Mouse (Mus musculus) ES-E14 (cell line): Measurements from ENCODE around the gene Gm36210. TPM values are rescaled to one million over a fixed set of nuclear protein-coding genes. Genes with fewer than 3 reads are reported as not detected.

Source experiments
- DNase-seq: peaks from one replicate; pipeline ENCODE4 v3.0.0-alpha.2; 2013; ENCODE audit warnings: low read depth, low spot score
- H3K27ac ChIP-seq: 2 replicates; pipeline ENCODE4 v1.5.1; 2012; ENCODE audit warnings: low read depth, mild to moderate bottlenecking, low read length, moderate library complexity, mixed read lengths; ENCODE audit not compliant: poor library complexity, insufficient read depth, severe bottlenecking
- H3K36me3 ChIP-seq: 2 replicates; pipeline ENCODE4 v1.6.1; 2012; ENCODE audit warnings: mild to moderate bottlenecking, low read length, moderate library complexity, mixed read lengths; ENCODE audit not compliant: control insufficient read depth, poor library complexity, insufficient read depth, severe bottlenecking
- H3K4me1 ChIP-seq, 2 experiments: fragments of 150-350 bp in 1 of 2; sonication (generic) in 1 of 2; 2 replicates each; pipeline ENCODE4 v1.6.1; 2012; ENCODE audit warnings: low read length in 2 of 2, mild to moderate bottlenecking in 1 of 2, mixed read lengths in 1 of 2; ENCODE audit not compliant: control insufficient read depth in 2 of 2, insufficient read depth in 2 of 2, poor library complexity in 1 of 2
- H3K4me3 ChIP-seq, 2 experiments: fragments of 150-350 bp in 1 of 2; sonication (generic) in 1 of 2; 2 replicates each; pipeline ENCODE4 v1.5.1; 2012; ENCODE audit warnings: low read length in 2 of 2, low read depth in 1 of 2, mild to moderate bottlenecking in 1 of 2, mixed read lengths in 1 of 2; ENCODE audit not compliant: insufficient read depth in 1 of 2, poor library complexity in 1 of 2, severe bottlenecking in 1 of 2
- H3K9ac ChIP-seq: 2 replicates; pipeline ENCODE4 v1.6.1; 2012; ENCODE audit warnings: low read depth, mild to moderate bottlenecking, low read length, mixed read lengths; ENCODE audit not compliant: poor library complexity, insufficient read depth, severe bottlenecking
- H3K9me3 ChIP-seq: fragments of 150-350 bp; sonication (generic); 2 replicates; pipeline ENCODE4 v1.6.1; 2012; ENCODE audit warnings: low read depth, mild to moderate bottlenecking, low read length; ENCODE audit not compliant: control insufficient read depth, insufficient read depth
- CHD2 ChIP-seq: IDR thresholded peaks from 2 replicates; pipeline ENCODE4 v1.6.1; 2014; ENCODE audit warnings: mild to moderate bottlenecking, low read depth, low read length, inconsistent platforms
- HCFC1 ChIP-seq: IDR thresholded peaks from 2 replicates; pipeline ENCODE4 v1.6.1; 2012; ENCODE audit warnings: low read length, inconsistent platforms, borderline replicate concordance; ENCODE audit not compliant: insufficient read depth
- MAFK ChIP-seq: IDR thresholded peaks from 2 replicates; pipeline ENCODE4 v1.6.1; 2014; ENCODE audit warnings: mild to moderate bottlenecking, low read depth, low read length, inconsistent platforms; ENCODE audit not compliant: insufficient read depth
- ZC3H11A ChIP-seq: IDR thresholded peaks from 2 replicates; pipeline ENCODE4 v1.6.1; 2012; ENCODE audit warnings: low read depth, mild to moderate bottlenecking, inconsistent platforms, low read length, borderline replicate concordance
- ZNF384 ChIP-seq: IDR thresholded peaks from 2 replicates; pipeline ENCODE4 v1.6.1; 2012; ENCODE audit warnings: low read depth, low read length, inconsistent platforms
- in situ Hi-C, 2 experiments: fragments of 600-800 bp; cut with MboI; formaldehyde crosslinking; loops; one replicate each; pipeline ENCODE4 v1.15.1; 2025; ENCODE audit warnings: low sequenced_read_pairs in 2 of 2, inconsistent platforms in 1 of 2; ENCODE audit not compliant: unreplicated experiment in 2 of 2
- total RNA-seq: library from RNA; depleted of rRNA; stranded (reverse); fragments of 300-350 nt; gene quantifications from 2 replicates; pipeline ENCODE4 v1.2.3, GENCODE M21; 2012; rRNA removed

Gene Gm36210
- total RNA-seq, 1 experiment = 2.2 TPM

GRCm38 (mm10) chr7:4856508-4856907 is 49.8 kb downstream of the Gm36210 start:
- no peak for TF ChIP-seq ZC3H11A
- TF ChIP-seq ZNF384 = no peak
- no peak for TF ChIP-seq MAFK
- no peak for TF ChIP-seq HCFC1
- TF ChIP-seq CHD2 = no peak
- no peak overlapping the region for H3K4me3 ChIP-seq
- in situ Hi-C loops = no loop called here
- H3K9ac ChIP-seq = no peak overlapping the region
- H3K4me1 ChIP-seq = 0 out of 4 replicates have a peak, but pooled peaks cover 0 to 2% of the 10 kb centered on the region in 2 experiments
- DNase-seq = no peak
- H3K9me3 ChIP-seq = no peaks in the 10 kb centered on the region
- no peak overlapping the region for H3K27ac ChIP-seq
- no peaks in the 10 kb centered on the region for H3K36me3 ChIP-seq

- in situ Hi-C loops = no loop called here
- Histone ChIP-seq H3K9ac (no peak overlapping the region), H3K4me3 (no peak overlapping the region), H3K4me1 (0 out of 4 replicates have a peak, but pooled peaks cover 0 to 2% of the 10 kb centered on the region in 2 experiments), H3K27ac (no peak overlapping the region), H3K36me3 (no peaks in the 10 kb centered on the region), H3K9me3 (no peaks in the 10 kb centered on the region)
- TF ChIP-seq MAFK (no peak), ZNF384 (no peak), CHD2 (no peak), HCFC1 (no peak), ZC3H11A (no peak)
- no peak for DNase-seq
Measured at GRCm38 (mm10) chr7:4853613-4854012, 52.7 kb downstream of the Gm36210 start.

GRCm38 (mm10) chr7:4851315-4851688 is 55.0 kb downstream of the Gm36210 start:
- Histone ChIP-seq H3K27ac (no peak overlapping the region), H3K9ac (no peak overlapping the region), H3K9me3 (no peaks in the 10 kb centered on the region), H3K36me3 (no peaks in the 10 kb centered on the region), H3K4me1 (no peaks in the 10 kb centered on the region), H3K4me3 (no peak overlapping the region)
- DNase-seq = no peak
- in situ Hi-C loops = no loop called here
- TF ChIP-seq MAFK (no peak), ZC3H11A (no peak), HCFC1 (no peak), ZNF384 (no peak), CHD2 (no peak)

GRCm38 (mm10) chr7:4850621-4851314 is 55.5 kb downstream of the Gm36210 start:
- no peak overlapping the region for H3K27ac ChIP-seq
- H3K4me3 ChIP-seq = no peak overlapping the region
- H3K9ac ChIP-seq = no peak overlapping the region
- TF ChIP-seq CHD2 = no peak
- no peak for TF ChIP-seq ZNF384
- no peak for TF ChIP-seq MAFK
- TF ChIP-seq ZC3H11A = no peak
- no peak for TF ChIP-seq HCFC1
- no peak for DNase-seq
- no peaks in the 10 kb centered on the region for H3K9me3 ChIP-seq
- H3K36me3 ChIP-seq = no peaks in the 10 kb centered on the region
- in situ Hi-C loops = no loop called here
- H3K4me1 ChIP-seq = no peaks in the 10 kb centered on the region

- in situ Hi-C loops = no loop called here
- Histone ChIP-seq H3K9me3 (no peaks in the 10 kb centered on the region), H3K4me3 (no peak overlapping the region), H3K9ac (no peak overlapping the region), H3K27ac (no peak overlapping the region), H3K4me1 (peaks cover 0 to 1% of the 10 kb centered on the region in 2 experiments; a peak in 1 of 4 replicates), H3K36me3 (no peaks in the 10 kb centered on the region)
- TF ChIP-seq ZNF384 = no peak
- no peak for TF ChIP-seq MAFK
- no peak for TF ChIP-seq HCFC1
- TF ChIP-seq CHD2 = no peak
- TF ChIP-seq ZC3H11A = no peak
- DNase-seq = no peak
Measured at GRCm38 (mm10) chr7:4849372-4849771, 56.9 kb downstream of the Gm36210 start.

Other genes starting within 250 kb of the Gm36210 start
- gene Ppp6r1, start 247.5 kb downstream of the Gm36210 start, total RNA-seq = 55.4 and 62.9 TPM in 2 replicates
- 56.6 and 61.2 TPM in 2 replicates for gene Hspbp1, start 221.4 kb downstream of the Gm36210 start, total RNA-seq
- gene Brsk1, start 215.9 kb downstream of the Gm36210 start, total RNA-seq = 20.7 and 26.2 TPM in 2 replicates
- gene Tmem150b, start 181.3 kb downstream of the Gm36210 start, total RNA-seq = 0.53 and 0.94 TPM in 2 replicates
- 68.4 and 121 TPM in 2 replicates for gene Kmt5c, start 166.4 kb downstream of the Gm36210 start, total RNA-seq
- gene Cox6b2, start 153.4 kb downstream of the Gm36210 start, total RNA-seq = 46.4 and 130 TPM in 2 replicates
- gene Fam71e2, start 135.2 kb downstream of the Gm36210 start, total RNA-seq = 0.11 TPM in 1 of 2 replicates, not detected in the other
- 1.2 and 2.1 TPM in 2 replicates for gene Il11, start 123.7 kb downstream of the Gm36210 start, total RNA-seq
- not detected in 2 replicates for gene Tmem190, start 123.6 kb downstream of the Gm36210 start, total RNA-seq
- 13.0 and 27.7 TPM in 2 replicates for gene Tmem238, start 116.9 kb downstream of the Gm36210 start, total RNA-seq
- gene Rpl28, start 113.6 kb downstream of the Gm36210 start, total RNA-seq = 1,352 and 1,377 TPM in 2 replicates
- gene Ube2s, start 93.9 kb downstream of the Gm36210 start, total RNA-seq = 461 and 499 TPM in 2 replicates
- gene Shisa7, start 61.8 kb downstream of the Gm36210 start, total RNA-seq = 6.9 and 8.4 TPM in 2 replicates
- gene Isoc2b, start 36.3 kb downstream of the Gm36210 start, total RNA-seq = 3.5 and 3.7 TPM in 2 replicates
- 13.0 and 16.1 TPM in 2 replicates for gene Isoc2a, start 29.4 kb downstream of the Gm36210 start, total RNA-seq
- 4.0 and 4.3 TPM in 2 replicates for gene Zfp628, start 8.7 kb upstream of the Gm36210 start, total RNA-seq
- gene Nat14, start 15.5 kb upstream of the Gm36210 start, total RNA-seq = 1.2 and 1.7 TPM in 2 replicates
- gene Ssc5d, start 19.3 kb upstream of the Gm36210 start, total RNA-seq = 0.94 and 1.3 TPM in 2 replicates
- gene Sbk2, start 57.9 kb upstream of the Gm36210 start, total RNA-seq = 0.22 and 0.95 TPM in 2 replicates
- not detected in 2 replicates for gene Sbk3, start 64.7 kb upstream of the Gm36210 start, total RNA-seq
- gene Zfp579, start 89.6 kb upstream of the Gm36210 start, total RNA-seq = 2.9 and 3.4 TPM in 2 replicates
- 2.6 and 3.9 TPM in 2 replicates for gene Zfp524, start 107.9 kb upstream of the Gm36210 start, total RNA-seq
- 45.9 and 47.4 TPM in 2 replicates for gene Fiz1, start 108.2 kb upstream of the Gm36210 start, total RNA-seq
- gene Gm44973, start 109.0 kb upstream of the Gm36210 start, total RNA-seq = not detected in 2 replicates
- 12.9 and 18.4 TPM in 2 replicates for gene Zfp865, start 113.9 kb upstream of the Gm36210 start, total RNA-seq
- 7.5 and 11.2 TPM in 2 replicates for gene Ccdc106, start 114.0 kb upstream of the Gm36210 start, total RNA-seq
- gene 4632433K11Rik, start 127.6 kb upstream of the Gm36210 start, total RNA-seq = not detected in 2 replicates
- 0.58 and 0.71 TPM in 2 replicates for gene Zfp784, start 131.9 kb upstream of the Gm36210 start, total RNA-seq
- gene Zfp580, start 145.0 kb upstream of the Gm36210 start, total RNA-seq = 2.6 and 3.3 TPM in 2 replicates
- gene U2af2, start 155.6 kb upstream of the Gm36210 start, total RNA-seq = 222 and 262 TPM in 2 replicates
- gene Epn1, start 173.7 kb upstream of the Gm36210 start, total RNA-seq = 51.8 and 59.1 TPM in 2 replicates
- not detected in 2 replicates for gene Rfpl4, start 210.4 kb upstream of the Gm36210 start, total RNA-seq
- gene Rasl2-9, start 219.4 kb upstream of the Gm36210 start, total RNA-seq = 0.27 and 0.32 TPM in 2 replicates
- gene Vmn1r55, start 243.2 kb upstream of the Gm36210 start, total RNA-seq = not detected in 2 replicates